Mouse (Mus musculus) neural tube, embryonic 11.5 days (tissue): ENCODE measurements around the gene Actl10. TPM values are rescaled to one million over a fixed set of nuclear protein-coding genes. Genes with fewer than 3 reads are reported as not detected.

Experiments
- ATAC-seq: fragments of 200-750 bp; cut with Nextera tagmentation; 2 replicates; pipeline ENCODE4 v1.8.0; 2017; ENCODE audit warnings: moderate number of reproducible peaks, mild to moderate bottlenecking, moderate TSS enrichment, moderate library complexity; ENCODE audit not compliant: insufficient read depth, low FRiP score, low TSS enrichment
- DNase-seq: peaks from one replicate; pipeline ENCODE4 v3.0.0-alpha.2; 2015; ENCODE audit warnings: low spot score
- H3K27ac ChIP-seq: fragments of 300-500 bp; sonication (generic); 2 replicates; pipeline ENCODE4 v1.5.1; 2014; ENCODE audit warnings: low read depth, mild to moderate bottlenecking, low read length
- H3K27me3 ChIP-seq: fragments of 300-500 bp; sonication (generic); 2 replicates; pipeline ENCODE4 v1.6.1; 2014; ENCODE audit warnings: mild to moderate bottlenecking, low read length, mixed read lengths; ENCODE audit not compliant: control insufficient read depth, insufficient read depth
- H3K36me3 ChIP-seq: fragments of 300-500 bp; sonication (generic); 2 replicates; pipeline ENCODE4 v1.6.1; 2014; ENCODE audit warnings: mild to moderate bottlenecking, low read length, moderate library complexity, mixed read lengths; ENCODE audit not compliant: control insufficient read depth, insufficient read depth
- H3K4me1 ChIP-seq: fragments of 300-500 bp; sonication (generic); 2 replicates; pipeline ENCODE4 v1.6.1; 2014; ENCODE audit warnings: low read length, mixed read lengths; ENCODE audit not compliant: control insufficient read depth, insufficient read depth
- H3K4me2 ChIP-seq: fragments of 300-500 bp; sonication (generic); 2 replicates; pipeline ENCODE4 v1.6.1; 2014; ENCODE audit warnings: low read depth, mild to moderate bottlenecking, moderate library complexity
- H3K4me3 ChIP-seq: fragments of 300-500 bp; sonication (generic); 2 replicates; pipeline ENCODE4 v1.5.1; 2014; ENCODE audit warnings: low read depth, low read length
- H3K9ac ChIP-seq: fragments of 300-500 bp; sonication (generic); 2 replicates; pipeline ENCODE4 v1.6.1; 2014; ENCODE audit warnings: mild to moderate bottlenecking, low read length
- H3K9me3 ChIP-seq: fragments of 300-500 bp; sonication (generic); 2 replicates; pipeline ENCODE4 v1.6.1; 2016; ENCODE audit warnings: low read length; ENCODE audit not compliant: control insufficient read depth
- WGBS: fragments of 180-500 bp; shearing (Covaris S2); extraction: QIAGEN DNeasy Blood & Tissue Kit; methylation state at CpG from one replicate; pipeline ENCODE4 v1.1.7; 2014; 5-methylcytosine and 5-hydroxymethylcytosine counted together
- polyA plus RNA-seq: library from polyadenylated mRNA; unstranded; fragments of >200 nt; fragmentation: Nextera tagmentation; extraction: Ambion mirVana; gene quantifications from 2 replicates; pipeline ENCODE4 v1.2.1, GENCODE M21; 2014

Gene Actl10
- polyA plus RNA-seq, 1 experiment from 2014 or later: 0.20 TPM

DNA sequence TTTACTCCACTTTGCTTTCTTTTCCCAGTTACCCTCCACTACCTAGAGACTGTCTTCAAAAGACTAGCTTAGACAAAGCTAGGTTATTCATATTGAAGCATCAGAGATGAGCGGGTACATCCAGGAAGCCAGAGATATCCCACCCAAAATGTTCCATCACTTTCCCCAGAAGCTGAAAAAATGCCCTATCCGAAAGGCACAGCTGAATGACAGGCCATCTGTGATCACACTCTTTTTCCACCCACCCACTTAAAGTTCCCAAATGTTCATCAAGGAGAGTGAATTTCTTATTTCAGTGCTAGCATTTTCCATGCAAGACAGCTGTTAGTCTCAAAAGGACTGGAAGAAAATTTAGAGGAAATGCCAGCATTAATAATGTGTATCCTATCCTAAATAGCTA is 26.3 kb upstream of the Actl10 start:
- no peaks in the 10 kb centered on the region for H3K27me3 ChIP-seq
- no peak for ATAC-seq
- no peak overlapping the region for H3K4me3 ChIP-seq
- H3K9me3 ChIP-seq: no peaks in the 10 kb centered on the region
- H3K27ac ChIP-seq: no peak overlapping the region
- no peaks in the 10 kb centered on the region for H3K4me1 ChIP-seq
- H3K9ac ChIP-seq: no peak overlapping the region
- no peak overlapping the region for H3K4me2 ChIP-seq
- 92% methylated on average over 2 of the region's 2 CpGs for WGBS
- H3K36me3 ChIP-seq: peaks cover 4% of the 10 kb centered on the region
- DNase-seq: no peak

DNA sequence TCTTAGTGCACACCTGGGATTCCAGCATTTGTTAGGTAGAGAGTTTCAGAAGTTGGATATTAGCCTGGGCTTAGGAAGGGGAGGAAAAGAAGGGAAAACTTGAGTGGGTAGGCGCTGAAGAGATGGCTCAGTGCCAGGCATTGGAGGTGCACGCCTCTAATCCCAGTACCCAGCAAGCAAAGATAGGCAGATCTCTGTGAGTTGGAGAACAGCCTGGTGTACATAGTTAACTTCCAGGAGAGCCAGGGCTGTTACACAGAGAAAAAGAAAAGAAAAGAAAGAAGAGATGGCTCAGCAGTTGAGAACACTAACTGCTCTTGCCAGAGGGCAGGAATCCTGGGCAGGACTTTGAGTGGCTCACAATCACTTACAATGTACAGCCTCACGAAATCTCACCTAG is 25.0 kb upstream of the Actl10 start:
- H3K36me3 ChIP-seq: peaks cover 4% of the 10 kb centered on the region
- no peaks in the 10 kb centered on the region for H3K4me1 ChIP-seq
- H3K27me3 ChIP-seq: no peaks in the 10 kb centered on the region
- H3K9ac ChIP-seq: no peak overlapping the region
- H3K4me3 ChIP-seq: no peak overlapping the region
- H3K4me2 ChIP-seq: no peak overlapping the region
- no peaks in the 10 kb centered on the region for H3K9me3 ChIP-seq
- H3K27ac ChIP-seq: no peak overlapping the region
- no peak for ATAC-seq
- no peak for DNase-seq
- 89% methylated on average over 3 of the region's 3 CpGs for whole genome bisulfite sequencing

DNA sequence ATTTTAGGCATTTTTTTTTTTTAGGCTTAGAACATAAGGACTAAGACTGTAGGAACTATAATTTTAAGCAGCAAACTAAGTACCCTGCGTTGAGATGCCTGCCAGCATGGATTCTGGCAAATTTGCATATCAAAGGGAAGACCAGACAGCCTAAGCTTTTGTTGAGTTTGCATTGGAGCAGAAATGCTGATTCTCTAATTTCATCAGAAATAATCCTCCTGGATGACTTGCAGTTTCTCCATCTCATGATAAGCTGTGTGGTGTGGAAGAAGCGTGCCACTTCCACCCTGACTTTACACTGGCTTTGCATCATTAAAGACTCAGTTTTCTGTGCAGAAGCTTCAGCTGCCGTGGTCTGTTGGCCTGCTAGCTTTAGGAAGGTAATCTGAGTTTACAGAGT is 18.7 kb upstream of the Actl10 start:
- no peak overlapping the region for H3K27ac ChIP-seq
- H3K9me3 ChIP-seq: no peaks in the 10 kb centered on the region
- no peak for DNase-seq
- H3K4me2 ChIP-seq: no peak overlapping the region
- WGBS: 63% methylated on average over 3 of the region's 3 CpGs
- H3K27me3 ChIP-seq: no peaks in the 10 kb centered on the region
- H3K4me3 ChIP-seq: no peak overlapping the region
- no peak for ATAC-seq
- peaks cover 7% of the 10 kb centered on the region; the same call in 1 of the 2 replicates for H3K36me3 ChIP-seq
- no peak overlapping the region for H3K9ac ChIP-seq
- no peaks in the 10 kb centered on the region for H3K4me1 ChIP-seq

DNA sequence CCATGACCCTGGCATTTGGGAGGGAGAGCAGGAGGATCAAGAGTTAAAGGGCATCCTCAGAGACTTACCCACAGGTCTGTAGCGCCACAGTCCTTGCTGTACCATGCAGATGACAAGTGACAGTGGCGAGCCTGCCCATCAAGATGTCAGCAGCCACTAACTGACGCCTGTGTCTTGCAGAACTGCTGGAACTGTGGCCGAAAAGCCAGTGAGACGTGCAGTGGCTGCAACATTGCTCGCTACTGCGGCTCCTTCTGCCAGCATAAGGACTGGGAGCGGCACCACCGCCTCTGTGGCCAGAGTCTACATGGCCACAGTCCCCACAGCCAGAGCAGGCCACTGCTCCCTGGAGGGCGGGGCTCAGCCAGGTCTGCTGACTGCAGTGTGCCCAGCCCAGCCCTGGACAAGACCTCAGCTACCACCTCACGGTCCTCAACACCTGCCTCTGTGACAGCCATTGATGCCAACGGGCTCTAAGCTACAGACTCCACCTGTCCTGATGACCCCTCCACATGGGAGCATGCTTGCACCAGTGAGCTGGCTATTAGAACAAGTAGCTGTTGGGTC is 16.8 kb upstream of the Actl10 start:
- H3K36me3 ChIP-seq: peaks cover 7% of the 10 kb centered on the region; the same call in 1 of the 2 replicates
- WGBS: 94% methylated on average over 12 of the region's 12 CpGs
- H3K4me3 ChIP-seq: no peak overlapping the region
- no peaks in the 10 kb centered on the region for H3K27me3 ChIP-seq
- no peak for ATAC-seq
- no peak overlapping the region for H3K9ac ChIP-seq
- no peak overlapping the region for H3K4me2 ChIP-seq
- no peaks in the 10 kb centered on the region for H3K9me3 ChIP-seq
- H3K4me1 ChIP-seq: no peaks in the 10 kb centered on the region
- no peak overlapping the region for H3K27ac ChIP-seq
- no peak for DNase-seq

DNA sequence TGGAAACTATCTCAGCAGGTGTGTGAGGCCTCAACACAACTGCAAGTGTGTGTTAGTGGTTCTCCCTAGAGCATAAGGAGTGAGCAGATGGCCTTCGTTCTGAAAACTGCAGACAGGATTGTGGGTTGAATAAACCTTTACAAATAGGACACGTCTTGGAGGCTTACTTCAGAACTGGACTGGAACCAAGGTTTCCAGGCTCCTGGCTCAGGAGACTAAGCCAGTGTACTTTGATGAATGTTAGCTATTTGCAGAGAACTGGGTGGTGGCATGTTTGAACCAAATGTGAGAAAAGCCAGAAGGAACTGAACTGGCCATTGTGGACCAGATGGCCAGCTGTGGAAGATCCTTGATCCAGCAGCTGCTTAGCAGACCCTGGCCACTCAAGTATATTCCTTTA is 13.3 kb upstream of the Actl10 start:
- Histone ChIP-seq H3K9me3 (no peaks in the 10 kb centered on the region), H3K36me3 (peaks cover 7% of the 10 kb centered on the region; the same call in 1 of the 2 replicates), H3K27ac (no peak overlapping the region), H3K4me1 (no peaks in the 10 kb centered on the region), H3K9ac (no peak overlapping the region), H3K4me3 (no peak overlapping the region), H3K4me2 (no peak overlapping the region), H3K27me3 (no peaks in the 10 kb centered on the region)
- WGBS: 72% methylated on average over 2 of the region's 2 CpGs
- DNase-seq: no peak
- no peak for ATAC-seq

DNA sequence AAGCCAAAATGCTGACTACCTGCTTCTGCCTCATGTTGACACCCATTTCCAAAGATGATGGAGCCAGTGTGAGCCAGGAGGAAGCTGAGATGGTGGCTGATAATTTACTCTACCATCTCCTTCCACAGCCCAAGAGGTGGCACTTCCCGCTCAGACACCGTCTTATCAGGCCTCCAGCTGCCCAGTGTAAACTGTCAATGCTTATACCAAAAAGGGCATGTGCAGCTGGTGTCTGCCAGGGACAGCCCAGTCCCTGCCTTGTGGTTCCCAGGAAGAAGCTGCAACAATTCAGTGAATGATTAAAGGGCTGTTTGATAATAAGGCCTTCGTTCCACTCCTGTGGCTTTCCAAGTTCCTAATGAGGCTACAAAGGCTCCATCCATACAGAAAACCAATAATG is 12.9 kb upstream of the Actl10 start:
- H3K4me2 ChIP-seq: no peak overlapping the region
- H3K9ac ChIP-seq: no peak overlapping the region
- no peak overlapping the region for H3K4me3 ChIP-seq
- no peak for DNase-seq
- WGBS: 76% methylated on average over 3 of the region's 3 CpGs
- no peak overlapping the region for H3K27ac ChIP-seq
- no peak for ATAC-seq
- H3K4me1 ChIP-seq: no peaks in the 10 kb centered on the region
- no peaks in the 10 kb centered on the region for H3K27me3 ChIP-seq
- H3K36me3 ChIP-seq: peaks cover 7% of the 10 kb centered on the region; the same call in 1 of the 2 replicates
- no peaks in the 10 kb centered on the region for H3K9me3 ChIP-seq

DNA sequence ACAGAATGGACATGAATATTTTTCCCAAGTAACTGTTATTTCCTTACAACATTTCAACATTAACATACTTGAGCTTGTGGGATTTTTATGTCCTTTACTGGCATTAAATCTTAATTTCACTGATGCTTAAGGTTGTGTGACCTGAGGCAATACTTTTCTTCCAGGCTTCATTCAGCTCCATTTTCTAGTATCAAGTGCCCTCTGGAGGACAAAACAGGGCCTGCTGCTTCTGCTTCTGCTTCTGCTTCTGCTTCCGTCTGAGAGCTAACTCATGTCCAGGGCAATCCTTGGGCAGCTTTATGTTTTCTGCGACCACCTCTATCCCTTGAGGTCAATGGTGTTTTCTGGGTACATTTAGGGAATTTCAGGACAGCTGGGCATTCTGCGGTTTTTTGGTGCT is 11.9 kb upstream of the Actl10 start:
- Histone ChIP-seq H3K4me2 (no peak overlapping the region), H3K27me3 (no peaks in the 10 kb centered on the region), H3K4me3 (no peak overlapping the region), H3K9ac (no peak overlapping the region), H3K4me1 (no peaks in the 10 kb centered on the region), H3K27ac (no peak overlapping the region), H3K9me3 (no peaks in the 10 kb centered on the region), H3K36me3 (peaks cover 7% of the 10 kb centered on the region; the same call in 1 of the 2 replicates)
- WGBS: 79% methylated on average over 3 of the region's 3 CpGs
- no peak for ATAC-seq
- peak; percentile 58 for DNase-seq

DNA sequence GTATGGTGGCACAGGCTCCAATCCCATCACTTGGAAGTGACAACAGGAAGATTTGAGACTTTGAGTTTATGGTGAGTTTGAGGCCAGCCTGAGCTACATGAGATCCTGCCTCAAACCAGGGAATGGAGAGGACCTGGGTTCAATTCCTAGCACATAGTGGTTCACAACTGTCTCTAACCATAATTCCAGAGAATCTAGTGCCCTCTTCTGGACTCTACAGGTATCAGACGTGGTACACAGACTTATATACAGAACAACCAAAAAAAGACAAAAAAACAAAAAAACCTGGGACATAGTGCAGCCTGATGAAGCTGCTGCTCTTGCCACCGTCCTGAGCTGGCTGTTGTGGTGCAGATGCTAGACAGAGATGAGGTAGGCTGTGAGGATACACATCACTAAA is 9.9 kb upstream of the Actl10 start:
- no peak overlapping the region for H3K9ac ChIP-seq
- WGBS: 83% methylated on average over 2 of the region's 2 CpGs
- no peaks in the 10 kb centered on the region for H3K36me3 ChIP-seq
- no peaks in the 10 kb centered on the region for H3K4me1 ChIP-seq
- H3K4me2 ChIP-seq: no peak overlapping the region
- DNase-seq (no peak), ATAC-seq (no peak)
- no peak overlapping the region for H3K4me3 ChIP-seq
- H3K27ac ChIP-seq: no peak overlapping the region
- H3K27me3 ChIP-seq: no peaks in the 10 kb centered on the region
- no peaks in the 10 kb centered on the region for H3K9me3 ChIP-seq

DNA sequence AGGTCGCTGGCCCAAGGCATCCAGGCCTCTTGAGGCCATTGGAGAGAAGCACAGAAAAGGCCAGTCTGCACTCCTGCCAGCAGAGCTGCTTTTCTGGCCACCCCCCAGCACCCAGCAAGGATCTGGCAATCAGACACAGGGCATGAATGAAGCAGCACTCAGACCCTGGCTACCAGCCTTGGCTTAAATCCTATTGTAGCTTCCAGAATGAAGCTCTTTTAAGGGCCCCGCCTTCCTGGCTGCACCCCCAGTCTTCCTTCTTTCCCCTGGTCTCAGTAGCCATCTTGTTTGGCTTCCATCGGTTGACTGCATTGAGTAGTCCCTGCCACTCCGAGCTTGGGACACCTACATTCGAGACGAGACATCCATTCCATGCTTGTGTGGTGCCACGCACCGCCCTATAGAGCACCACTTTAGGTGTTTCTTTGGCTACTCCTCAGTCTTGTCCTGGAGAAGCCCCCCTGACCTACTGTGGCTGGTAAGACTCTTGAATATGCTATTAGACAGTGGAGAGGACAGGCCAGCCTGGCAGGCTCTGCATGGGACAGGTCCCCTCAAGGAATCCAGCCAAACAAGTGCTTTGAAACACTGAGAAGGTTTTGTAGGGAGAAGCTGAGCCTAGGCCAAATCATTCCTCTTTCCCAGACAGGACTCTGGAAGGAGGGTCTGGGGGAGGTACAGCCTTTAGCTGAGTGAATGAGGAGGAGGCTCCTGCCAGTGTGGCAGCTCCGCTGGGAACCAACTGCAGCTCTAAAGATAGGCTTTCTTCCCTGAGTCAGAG is 7.8 kb upstream of the Actl10 start:
- ATAC-seq (no peak), DNase-seq (no peak)
- no peak overlapping the region for H3K4me3 ChIP-seq
- no peaks in the 10 kb centered on the region for H3K27me3 ChIP-seq
- no peak overlapping the region for H3K9ac ChIP-seq
- H3K36me3 ChIP-seq: no peaks in the 10 kb centered on the region
- no peak overlapping the region for H3K27ac ChIP-seq
- no peaks in the 10 kb centered on the region for H3K9me3 ChIP-seq
- 91% methylated on average over 9 of the region's 9 CpGs for WGBS
- H3K4me1 ChIP-seq: no peaks in the 10 kb centered on the region
- no peak overlapping the region for H3K4me2 ChIP-seq
